Mouse (Mus musculus) adrenal gland, postnatal 36 days (tissue): ENCODE measurements around the gene Nrip3. TPM values are rescaled to one million over a fixed set of nuclear protein-coding genes. Genes with fewer than 3 reads are reported as not detected.
A peak's percentile ranks its signal among the peaks of the same experiment; 100 is the strongest.

Source experiments
- DNase-seq, 2 experiments: peaks; one replicate each; pipeline ENCODE4 v3.0.0; 2021; ENCODE audit warnings: mixed read lengths in 1 of 2
- long read RNA-seq, 2 experiments: library from polyadenylated mRNA; stranded (forward); transcript quantifications; one replicate each; pipeline ENCODE4 v2.0.0; 2021; ENCODE audit warnings: borderline sequencing depth in 2 of 2
- total RNA-seq, 2 experiments: library from RNA; stranded (reverse); gene quantifications; 2 replicates each; pipeline ENCODE4 v1.2.3; 2021

Nrip3 gene
- total RNA-seq: 1 to 10 TPM in 1 of 2 experiments, under 1 TPM in 1; 0.63 to 1.3 TPM
- long read RNA-seq, experiment 1, partial matches to known transcripts: 0 of 2 reads
- long read RNA-seq, experiment 1, other reads (novel, unspliced or antisense): 0 of 2 reads
- long read RNA-seq, experiment 2: 0 reads

DNA sequence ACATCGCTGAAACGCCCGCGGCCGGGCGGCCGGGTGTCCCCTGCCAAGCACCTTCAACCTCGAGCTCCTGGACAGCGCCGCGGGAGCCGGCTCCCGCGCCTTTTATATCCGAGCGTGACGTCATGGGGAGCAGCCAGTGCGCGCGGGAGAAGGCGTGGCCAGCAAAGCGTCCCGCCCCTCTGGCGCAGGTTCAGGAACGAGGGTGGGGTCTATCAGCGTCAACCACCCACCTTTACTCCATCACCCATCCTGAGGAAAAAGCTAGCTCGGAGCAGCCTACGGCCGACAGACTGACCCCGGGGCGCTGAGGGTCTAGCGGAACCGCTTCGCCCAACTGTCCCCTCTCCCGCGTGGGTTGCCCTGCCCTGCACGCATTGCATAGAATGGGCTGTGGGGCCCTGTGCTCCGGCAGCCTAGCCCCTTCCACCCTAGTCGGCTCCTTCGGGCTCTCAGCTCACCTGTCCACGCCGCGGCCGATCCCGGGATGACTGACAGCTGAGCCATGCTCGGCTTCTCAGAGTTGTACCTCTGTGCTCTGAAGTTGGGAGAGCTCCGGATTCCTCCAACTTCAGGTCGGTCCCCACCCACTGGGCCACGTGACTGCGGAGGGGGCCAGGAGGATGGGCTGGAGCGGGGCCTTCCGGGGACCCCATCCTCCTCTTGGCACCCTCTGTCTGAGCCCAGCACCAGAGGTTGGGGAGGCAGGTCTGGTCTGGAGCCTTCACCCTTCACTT lies at the start of gene Nrip3:
Gene Nrip3, minus strand, starts transcription at position 556 of the 734 bp plus-strand sequence.
- DNase-seq: peak; percentile 74 to 80

GRCm38 (mm10) chr7:109831376-109831775 lies 49.6 kb upstream of the Nrip3 start:
- DNase-seq: peak; percentile 16 to 17

- peak; percentile 61 to 70 for DNase-seq
Measured at GRCm38 (mm10) chr7:109826911-109827310, 45.1 kb upstream of the Nrip3 start.

DNA sequence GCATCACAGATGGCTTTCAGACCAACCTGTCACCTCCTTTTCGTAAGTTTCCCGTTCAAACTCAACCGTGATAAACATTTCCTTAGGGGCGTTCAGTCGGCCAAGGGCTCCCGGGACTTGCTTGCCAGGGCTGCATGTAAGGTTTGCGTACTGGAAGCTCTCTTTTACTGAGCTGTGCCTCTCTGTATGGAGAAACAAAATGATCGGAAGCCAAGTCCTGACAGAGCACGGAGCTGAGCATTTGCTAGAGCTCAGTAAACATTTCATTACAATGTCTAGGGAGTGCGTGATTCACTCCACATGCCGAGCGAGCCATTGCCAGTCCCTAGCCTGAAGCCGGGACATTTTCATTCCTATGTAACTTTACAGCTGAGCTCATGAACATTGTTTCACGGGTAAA lies 43.5 kb upstream of the Nrip3 start:
- DNase-seq: no peak

- DNase-seq: no peak
Measured at GRCm38 (mm10) chr7:109818600-109818999, 36.8 kb upstream of the Nrip3 start.

GRCm38 (mm10) chr7:109817954-109818353 lies 36.1 kb upstream of the Nrip3 start:
- DNase-seq: no peak

GRCm38 (mm10) chr7:109813330-109814140 lies 31.7 kb upstream of the Nrip3 start:
- DNase-seq: no peak

DNA sequence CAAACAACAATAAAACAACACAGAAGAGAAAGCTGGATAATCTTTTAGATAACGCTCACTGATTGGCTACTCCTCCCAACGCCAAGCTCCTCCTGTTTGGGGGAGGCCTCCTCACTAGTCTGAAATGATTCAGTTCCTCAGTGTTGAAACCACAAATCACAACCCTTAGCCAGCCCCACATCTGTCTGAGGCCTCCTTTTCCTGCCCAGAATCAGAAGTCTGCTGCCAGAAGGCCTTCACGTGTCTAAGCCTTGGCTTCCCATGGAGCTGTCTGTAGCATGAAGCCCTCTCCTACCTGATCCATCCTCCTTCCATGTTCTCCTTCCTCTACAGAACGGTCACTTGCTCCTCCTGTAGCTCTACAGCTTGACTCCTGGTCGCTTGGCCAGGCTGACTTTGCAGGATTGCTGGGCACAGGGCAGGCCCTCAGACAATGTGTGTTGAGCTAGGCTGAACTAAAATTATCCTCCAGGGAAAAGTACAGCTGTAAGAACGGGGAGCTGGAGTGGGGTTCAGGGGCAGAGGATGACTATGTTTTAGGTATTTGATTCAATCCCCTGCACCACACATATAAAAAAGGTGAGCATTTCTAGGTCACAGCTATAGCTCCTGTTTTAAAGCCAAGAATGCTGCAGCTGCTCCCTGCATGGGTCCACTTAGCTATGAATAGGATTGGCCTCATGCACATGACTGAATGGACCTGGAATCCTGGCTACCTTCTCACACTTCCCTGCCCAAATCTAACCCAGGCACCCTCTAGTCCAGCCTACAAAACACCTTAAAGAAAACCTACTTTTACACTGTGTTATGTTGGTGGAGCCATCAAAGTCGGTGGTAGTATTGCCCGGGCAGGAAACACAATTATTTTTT lies 26.0 kb upstream of the Nrip3 start:
- no peak for DNase-seq

GRCm38 (mm10) chr7:109804843-109805242 lies 23.0 kb upstream of the Nrip3 start:
- DNase-seq: peak; percentile 27 to 55

DNA sequence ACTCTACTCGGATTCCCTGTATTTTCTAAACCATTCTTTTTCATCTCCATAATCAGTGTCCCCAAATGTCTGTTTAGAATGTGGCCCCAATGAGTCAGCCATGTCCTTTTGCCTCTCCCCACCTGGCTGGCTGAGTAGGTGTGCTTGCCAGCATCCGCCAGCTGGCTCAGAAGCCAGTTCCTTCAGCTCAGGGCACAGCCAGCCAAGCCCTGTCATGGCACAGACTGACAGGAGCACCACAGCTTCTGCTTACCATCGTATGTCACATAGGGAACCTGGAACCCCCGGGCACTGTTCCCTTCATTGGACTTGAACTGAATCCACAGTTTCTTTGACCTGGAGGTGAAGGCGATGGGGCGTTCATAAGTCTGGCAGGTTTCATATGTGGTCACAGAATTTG lies 22.5 kb upstream of the Nrip3 start:
- peak; percentile 62 to 63 for DNase-seq

- DNase-seq: no peak
Measured at GRCm38 (mm10) chr7:109803516-109803915, 21.7 kb upstream of the Nrip3 start.

DNA sequence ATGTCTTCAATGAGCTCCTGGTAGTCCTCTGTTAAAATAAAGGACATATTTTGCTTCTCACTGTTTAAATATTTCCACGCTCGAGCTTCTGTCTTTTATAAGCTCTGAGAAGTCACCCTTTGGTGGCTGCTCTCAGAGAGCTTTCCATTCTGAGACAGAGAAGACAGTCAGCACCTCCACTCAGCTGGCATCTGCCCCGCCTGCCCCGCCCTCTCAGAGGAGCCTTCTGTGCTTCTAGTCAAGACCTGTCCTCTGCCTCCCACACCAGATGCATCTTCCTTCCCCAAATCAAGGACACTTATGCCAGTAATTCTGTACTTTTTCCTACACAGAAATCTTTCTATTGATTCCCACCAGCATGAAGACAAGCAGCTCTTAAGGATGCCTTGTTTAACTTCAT lies 18.8 kb upstream of the Nrip3 start:
- DNase-seq: no peak

DNA sequence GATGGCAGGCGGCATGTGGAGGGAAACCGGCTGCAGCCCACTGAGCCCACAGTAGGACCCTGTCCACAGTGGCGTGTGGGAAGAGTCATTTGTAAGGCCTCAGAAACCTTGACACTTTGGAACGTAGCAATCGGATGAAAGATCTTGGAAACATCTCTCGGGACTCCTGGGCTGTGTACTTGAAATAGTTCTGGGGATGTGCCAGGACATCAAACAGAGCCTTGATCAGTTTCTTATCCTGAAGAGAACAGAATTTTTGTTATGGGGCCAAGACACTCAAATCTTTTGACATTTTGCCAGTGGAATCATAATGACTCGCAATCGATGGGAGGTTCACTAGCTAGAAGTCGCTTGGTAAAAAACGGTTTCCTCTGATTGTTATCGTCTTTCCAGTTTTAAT lies 17.3 kb upstream of the Nrip3 start:
- DNase-seq: peak; percentile 11 to 44

DNA sequence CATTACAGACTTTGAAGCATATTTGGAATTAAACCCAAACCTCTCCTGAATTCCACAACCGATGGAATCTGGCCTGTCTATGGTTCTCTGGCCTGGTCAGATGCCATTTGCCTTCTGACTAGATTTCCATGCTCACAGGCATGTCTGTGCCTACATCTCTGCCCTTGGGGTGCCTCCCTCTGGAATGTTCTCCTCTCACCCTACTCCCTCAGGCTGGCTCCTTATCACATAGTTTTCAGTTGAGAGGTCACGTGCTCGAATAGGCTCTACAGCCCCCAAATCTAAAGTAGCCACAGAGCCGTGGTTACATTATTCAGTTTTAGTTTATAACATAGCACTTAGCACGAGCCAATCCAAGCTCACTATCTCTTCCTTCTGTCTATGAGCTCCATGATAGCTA lies 13.7 kb upstream of the Nrip3 start:
- no peak for DNase-seq

DNA sequence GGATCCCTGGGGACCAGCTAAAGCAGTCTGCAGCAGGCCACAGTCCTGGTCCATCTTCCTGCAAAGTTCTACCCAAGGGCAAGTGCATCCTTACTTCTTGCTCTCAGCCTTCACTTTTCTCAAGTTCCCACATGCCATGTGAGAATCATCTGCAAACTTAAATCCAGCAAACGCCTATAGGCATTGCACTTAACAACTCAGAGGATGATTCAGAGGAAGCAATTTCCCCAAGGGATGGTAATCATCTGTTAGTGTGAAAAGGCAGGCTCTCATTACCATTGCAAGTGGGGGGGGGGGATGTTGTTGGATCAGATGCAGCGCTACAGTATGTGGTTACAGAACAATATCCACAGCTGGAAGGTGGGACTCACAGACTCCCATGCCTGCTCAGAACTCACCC lies 12.7 kb upstream of the Nrip3 start:
- DNase-seq: no peak

GRCm38 (mm10) chr7:109792759-109793158 lies 10.9 kb upstream of the Nrip3 start:
- DNase-seq: peak; percentile 39 to 68

GRCm38 (mm10) chr7:109790818-109791217 lies 9.0 kb upstream of the Nrip3 start:
- DNase-seq: no peak

DNA sequence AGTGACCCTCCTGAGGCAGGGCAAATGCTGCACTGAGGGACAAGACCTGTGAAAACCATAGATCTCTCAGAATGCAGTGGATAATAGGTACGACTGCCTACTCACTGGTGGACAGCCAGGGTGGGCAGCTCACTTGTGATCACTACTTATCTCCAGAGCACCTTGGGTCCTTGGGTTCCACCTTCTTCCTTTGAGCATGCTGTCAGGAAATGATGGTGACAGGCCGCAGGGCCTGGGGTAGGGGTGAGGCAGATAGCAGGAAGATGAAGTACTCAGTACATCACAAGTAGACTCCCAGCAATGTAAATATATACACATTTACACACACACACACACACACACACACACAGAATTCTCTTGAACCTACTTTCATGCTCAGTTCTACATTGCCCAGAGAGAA lies 6.0 kb upstream of the Nrip3 start:
- DNase-seq: no peak

GRCm38 (mm10) chr7:109783281-109783680 lies 1.5 kb upstream of the Nrip3 start:
- no peak for DNase-seq

- DNase-seq: peak in 1 of 2 experiments; percentile 30
Measured at GRCm38 (mm10) chr7:109781087-109781469, 747 bp downstream of the Nrip3 start.

GRCm38 (mm10) chr7:109772251-109772650 lies 9.6 kb downstream of the Nrip3 start:
- DNase-seq: no peak

DNA sequence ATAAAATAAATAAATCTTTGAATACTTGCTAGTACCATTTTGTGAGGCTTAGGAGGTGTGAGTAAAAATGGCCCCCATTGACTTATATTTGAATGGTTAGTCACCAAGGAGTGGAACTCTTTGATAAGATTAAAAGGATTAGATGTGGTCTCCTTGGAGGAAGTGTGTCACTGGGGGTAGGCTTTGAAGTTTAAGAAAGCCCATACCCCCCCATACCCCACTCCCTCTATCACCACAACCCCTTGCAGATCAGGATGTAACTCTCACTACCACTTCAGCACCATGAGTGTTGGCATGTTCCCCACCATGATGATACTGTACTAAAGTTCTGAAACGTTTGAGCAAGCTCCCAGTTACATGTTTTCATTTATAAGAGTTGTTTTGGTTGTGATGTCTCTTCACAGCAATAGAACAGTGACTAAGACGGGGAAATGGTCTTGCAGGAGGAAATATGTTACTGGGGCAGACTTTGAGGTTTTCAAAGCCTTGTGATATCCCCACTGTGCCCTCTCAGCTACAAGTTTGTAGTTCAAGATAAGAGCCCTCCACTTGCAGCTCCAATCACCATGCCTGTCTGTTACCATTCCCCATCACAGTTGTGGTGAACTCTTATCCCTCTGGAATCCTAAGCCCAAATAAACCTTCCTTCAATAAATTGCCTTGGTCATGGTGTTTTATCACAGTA lies 13.0 kb downstream of the Nrip3 start:
- DNase-seq: no peak
